Mouse (Mus musculus): Measurements from ENCODE around the gene Insl3.

- TF ChIP-seq POLR2A (IDR thresholded peaks at IDR 0.05; ENCODE audit: extremely low read depth, insufficient read depth, low read length) = no peak
- no peak for TF ChIP-seq CTCF (IDR thresholded peaks at IDR 0.05; ENCODE audit: low read depth, low read length)
These were observed 22.2 kb upstream of the Insl3 start for GRCm38 (mm10) chr8:71666855-71667254.
